Mouse (Mus musculus) liver, embryonic 13.5 days (tissue): ENCODE results near the gene Rab9. TPM values are rescaled to one million over a fixed set of nuclear protein-coding genes. Genes with fewer than 3 reads are reported as not detected.

Experiments
- ATAC-seq: fragments of 200-750 bp; cut with Nextera tagmentation; 2 replicates; pipeline ENCODE4 v1.8.0; 2017; ENCODE audit warnings: low read depth, mild to moderate bottlenecking, moderate number of reproducible peaks, moderate library complexity
- DNase-seq: peaks from one replicate; pipeline ENCODE4 v3.0.0; 2022
- H3K27ac ChIP-seq: fragments of 300-500 bp; sonication (generic); 2 replicates; pipeline ENCODE4 v1.5.1; 2015; ENCODE audit warnings: moderate library complexity, mild to moderate bottlenecking, inconsistent platforms
- H3K27me3 ChIP-seq: fragments of 300-500 bp; sonication (generic); 2 replicates; pipeline ENCODE4 v1.6.1; 2015; ENCODE audit warnings: mild to moderate bottlenecking, inconsistent platforms
- H3K36me3 ChIP-seq: fragments of 300-500 bp; sonication (generic); 2 replicates; pipeline ENCODE4 v1.6.1; 2015; ENCODE audit warnings: mild to moderate bottlenecking, inconsistent platforms
- H3K4me1 ChIP-seq: fragments of 300-500 bp; sonication (generic); replicated peaks from 2 replicates; pipeline ENCODE4 v1.6.1; 2015; ENCODE audit warnings: inconsistent platforms
- H3K4me2 ChIP-seq: fragments of 300-500 bp; sonication (generic); 2 replicates; pipeline ENCODE4 v1.6.1; 2015; ENCODE audit warnings: inconsistent platforms, mild to moderate bottlenecking, moderate library complexity
- H3K4me3 ChIP-seq: fragments of 300-500 bp; sonication (generic); replicated peaks from 2 replicates; pipeline ENCODE4 v1.5.1; 2015; ENCODE audit warnings: mild to moderate bottlenecking, inconsistent platforms
- H3K9ac ChIP-seq: fragments of 300-500 bp; sonication (generic); 2 replicates; pipeline ENCODE4 v1.6.1; 2015; ENCODE audit warnings: mild to moderate bottlenecking, inconsistent platforms
- H3K9me3 ChIP-seq: fragments of 300-500 bp; sonication (generic); replicated peaks from 2 replicates; pipeline ENCODE4 v1.6.1; 2016; ENCODE audit warnings: inconsistent platforms
- WGBS: fragments of 180-500 bp; shearing (Covaris S2); methylation state at CpG from one replicate; pipeline ENCODE4 v1.1.7; 2015; ENCODE audit not compliant: insufficient replicate concordance; 5-methylcytosine and 5-hydroxymethylcytosine counted together
- polyA plus RNA-seq: library from polyadenylated mRNA; unstranded; fragments of >200 nt; fragmentation: Nextera tagmentation; extraction: Ambion mirVana; gene quantifications from 2 replicates; pipeline ENCODE4 v1.2.1, GENCODE M21; 2015

Rab9 gene
- polyA plus RNA-seq, 1 experiment from 2014 or later, result 24.4 TPM

DNA sequence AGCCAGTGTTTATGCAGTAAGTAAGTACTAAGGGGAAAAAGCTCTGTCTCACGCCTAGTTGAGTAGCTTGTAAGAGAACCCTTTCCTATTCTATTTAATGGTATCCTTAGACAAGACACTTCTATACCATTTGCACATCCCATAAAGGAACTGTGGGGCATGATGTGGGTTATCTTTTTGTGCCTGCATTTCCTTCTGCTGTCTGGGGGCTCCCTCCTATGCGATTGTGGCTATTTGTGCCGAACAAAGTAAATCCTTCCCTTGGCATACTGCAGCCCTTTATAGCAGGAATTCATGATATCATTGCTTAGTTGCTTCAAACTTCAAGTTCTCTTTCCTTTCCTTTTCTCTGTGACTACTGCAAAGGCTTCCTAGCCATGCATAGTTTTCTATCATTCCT is 35.1 kb downstream of the Rab9 start:
- WGBS, result 29% methylated on average over 3 of the region's 3 CpGs
- H3K9me3 ChIP-seq, result no peaks in the 10 kb centered on the region
- no peak overlapping the region for H3K4me3 ChIP-seq
- peaks cover 16% of the 10 kb centered on the region; the same call in 1 of the 2 replicates for H3K4me1 ChIP-seq
- no peak overlapping the region for H3K9ac ChIP-seq
- H3K36me3 ChIP-seq, result no peaks in the 10 kb centered on the region
- peaks cover 6% of the 10 kb centered on the region; the same call in 1 of the 2 replicates for H3K27me3 ChIP-seq
- no peak overlapping the region for H3K27ac ChIP-seq
- DNase-seq, result no peak
- H3K4me2 ChIP-seq, result no peak overlapping the region
- no peak for ATAC-seq

DNA sequence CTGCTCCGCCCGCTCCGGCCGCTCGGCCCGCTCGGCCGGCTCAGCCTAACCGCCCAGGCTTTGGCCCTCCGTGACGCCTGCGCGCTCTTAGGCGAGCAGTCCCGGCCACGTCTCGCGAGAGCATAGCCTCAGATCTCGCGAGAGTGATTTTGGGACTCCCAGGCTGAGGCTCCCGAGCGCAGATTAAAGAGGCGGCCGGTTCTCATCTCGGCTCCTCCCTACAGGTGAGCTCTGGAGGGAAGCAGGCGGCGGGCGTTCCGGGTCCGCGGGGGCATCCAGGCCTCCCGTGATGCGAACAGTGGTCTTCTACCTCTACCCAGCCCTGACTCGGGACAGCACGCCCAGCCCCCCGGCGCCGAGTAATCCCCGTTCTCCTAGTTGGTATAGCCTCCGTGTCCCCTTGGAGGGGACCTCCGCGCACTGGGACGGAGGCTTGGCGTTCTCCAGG is 39.0 kb downstream of the Rab9 start, which contains the start of gene Ofd1:
Gene Ofd1 (minus strand): TSS at position 89 of the 448 bp plus-strand sequence.
- peak within 1 kb of the TSS; percentile 75 for H3K4me2 ChIP-seq
- H3K4me1 ChIP-seq, result peaks cover 18% of the 10 kb centered on the region; the same call in 1 of the 2 replicates
- H3K4me3 ChIP-seq, result peak within 1 kb of the TSS; percentile 70
- H3K27ac ChIP-seq, result peak within 1 kb of the TSS; percentile 71
- 11% methylated on average over 44 of the region's 44 CpGs for WGBS
- ATAC-seq (peak; percentile 98), DNase-seq (peak; percentile 85)
- H3K36me3 ChIP-seq, result no peaks in the 10 kb centered on the region
- no peaks in the 10 kb centered on the region for H3K9me3 ChIP-seq
- H3K27me3 ChIP-seq, result peaks cover 6% of the 10 kb centered on the region; the same call in 1 of the 2 replicates
- peak within 1 kb of the TSS; percentile 80 for H3K9ac ChIP-seq

DNA sequence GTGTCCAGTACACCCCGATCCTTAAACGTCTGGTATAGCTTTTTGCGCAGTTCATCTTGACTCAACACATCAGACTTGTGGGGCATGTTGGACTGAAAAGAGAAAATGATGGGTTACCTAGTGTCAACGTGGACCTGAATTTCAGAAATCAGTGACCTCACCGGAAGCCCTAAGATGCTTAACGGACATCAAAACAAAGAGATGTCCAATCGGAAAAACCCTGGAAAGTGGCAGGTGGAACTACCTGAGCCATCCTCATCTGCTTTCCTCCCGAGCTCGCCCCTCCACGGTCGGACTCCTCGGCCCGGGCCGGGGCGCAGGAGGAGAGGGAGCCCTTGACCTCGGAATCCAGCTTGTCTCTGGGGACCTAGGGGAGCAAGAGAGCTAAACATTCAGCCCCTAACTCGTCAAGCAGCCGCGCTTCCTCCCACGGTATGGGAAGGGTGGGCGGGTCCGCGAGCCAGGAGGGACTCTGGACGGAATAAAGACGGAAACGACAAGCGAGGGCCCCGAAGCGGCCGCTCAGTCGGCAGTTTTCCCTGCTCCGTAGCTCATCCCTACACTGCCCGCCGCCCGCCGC is 39.5 kb downstream of the Rab9 start, which contains the start of gene Trappc2:
Gene Trappc2 (plus strand): TSS at position 539 of the 580 bp plus-strand sequence.
- Histone ChIP-seq H3K9me3 (no peaks in the 10 kb centered on the region), H3K9ac (peak within 1 kb of the TSS; percentile 80), H3K27me3 (peaks cover 6% of the 10 kb centered on the region; the same call in 1 of the 2 replicates), H3K36me3 (no peaks in the 10 kb centered on the region), H3K27ac (peak within 1 kb of the TSS; percentile 71), H3K4me1 (peaks cover 13% of the 10 kb centered on the region; the same call in 1 of the 2 replicates), H3K4me2 (peak within 1 kb of the TSS; percentile 75), H3K4me3 (peak within 1 kb of the TSS; percentile 70)
- DNase-seq (no peak), ATAC-seq (no peak; the same call in 1 of the 2 replicates)
- WGBS, result 9% methylated on average over 35 of the region's 36 CpGs

DNA sequence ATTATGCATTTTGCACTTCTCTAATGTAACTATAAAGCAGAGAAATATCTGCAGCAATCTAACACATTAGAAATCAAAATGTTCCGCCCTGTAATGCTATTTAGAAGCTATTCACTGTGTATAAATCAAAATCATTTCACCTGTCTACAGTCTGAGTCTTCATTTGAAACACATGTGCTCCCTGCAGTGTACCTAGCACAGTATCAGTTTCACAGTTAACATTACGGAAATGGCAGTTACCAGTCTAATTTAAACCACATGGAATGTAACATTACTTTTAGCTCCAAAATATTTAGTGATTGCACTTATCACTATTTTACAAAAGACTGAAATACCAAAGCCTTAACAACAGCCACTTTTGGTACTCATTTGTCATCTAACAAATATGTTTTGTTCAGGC is 44.9 kb downstream of the Rab9 start:
- Histone ChIP-seq H3K4me1 (peaks cover 5% of the 10 kb centered on the region; the same call in 1 of the 2 replicates), H3K4me3 (no peak overlapping the region), H3K9me3 (no peaks in the 10 kb centered on the region), H3K27me3 (no peaks in the 10 kb centered on the region), H3K4me2 (no peak overlapping the region), H3K9ac (no peak overlapping the region), H3K36me3 (no peaks in the 10 kb centered on the region), H3K27ac (no peak overlapping the region)
- ATAC-seq, result no peak
- 71% methylated on average over 2 of the region's 2 CpGs for WGBS
- DNase-seq, result no peak

DNA sequence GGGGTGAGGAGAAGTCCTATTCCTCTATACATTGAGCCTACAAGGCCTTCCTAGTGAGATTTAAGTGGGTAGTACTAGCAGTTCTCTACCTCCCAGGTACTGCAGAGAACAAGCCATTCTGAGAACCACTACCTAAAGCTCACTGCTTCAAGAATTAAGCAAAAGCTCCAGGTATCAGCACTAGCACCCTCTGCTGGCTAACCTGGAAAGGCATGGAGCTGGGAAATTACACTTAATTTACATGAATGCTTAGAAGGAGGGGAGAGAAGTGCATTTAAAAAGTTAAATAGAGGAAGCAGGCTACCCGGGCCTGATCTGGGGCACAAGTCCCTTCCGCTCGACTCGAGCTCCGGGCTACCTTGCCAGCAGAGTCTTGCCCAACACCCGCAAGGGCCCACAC is 63.5 kb downstream of the Rab9 start:
- Histone ChIP-seq H3K9ac (no peak overlapping the region), H3K4me1 (no peaks in the 10 kb centered on the region), H3K27me3 (no peaks in the 10 kb centered on the region), H3K36me3 (no peaks in the 10 kb centered on the region), H3K9me3 (no peaks in the 10 kb centered on the region), H3K27ac (no peak overlapping the region), H3K4me2 (no peak overlapping the region), H3K4me3 (no peak overlapping the region)
- ATAC-seq (no peak), DNase-seq (no peak)
- WGBS, result 60% methylated on average over 6 of the region's 6 CpGs

DNA sequence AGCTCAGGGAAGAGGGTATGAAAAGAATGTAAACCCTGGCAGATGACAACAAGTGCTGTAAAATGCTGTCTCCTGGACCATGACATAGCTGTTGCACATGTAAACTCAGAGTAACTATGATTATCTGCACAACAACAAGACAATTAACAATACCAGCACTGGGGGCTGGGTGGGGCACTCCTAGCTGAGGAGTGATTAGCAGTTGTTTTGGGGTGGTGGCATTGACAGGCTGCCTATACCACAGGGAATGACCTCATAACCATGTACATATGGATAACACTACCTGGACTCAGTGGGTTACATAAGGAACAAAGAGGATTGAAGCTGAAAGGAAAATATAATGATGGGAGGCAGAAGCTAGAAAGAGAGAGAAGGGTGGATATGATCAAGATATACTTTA is 71.8 kb downstream of the Rab9 start:
- Histone ChIP-seq H3K4me3 (no peak overlapping the region), H3K9me3 (no peaks in the 10 kb centered on the region), H3K36me3 (peaks cover 9% of the 10 kb centered on the region; the same call in 1 of the 2 replicates), H3K4me1 (no peaks in the 10 kb centered on the region), H3K27ac (no peak overlapping the region), H3K9ac (no peak overlapping the region), H3K4me2 (no peak overlapping the region), H3K27me3 (no peaks in the 10 kb centered on the region)
- DNase-seq, result peak; percentile 11
- peak; percentile 70 for ATAC-seq

Other genes with a start within 250 kb of the Rab9 start
- gene Gpm6b, start 241.0 kb downstream of the Rab9 start, polyA plus RNA-seq, result 2.4 and 2.7 TPM in 2 replicates
- gene Trappc2, start 39.3 kb downstream of the Rab9 start, polyA plus RNA-seq, result 14.3 and 16.9 TPM in 2 replicates
- 2.6 and 3.7 TPM in 2 replicates for gene Ofd1, start 39.2 kb downstream of the Rab9 start, polyA plus RNA-seq
- 3.3 and 4.0 TPM in 2 replicates for gene Tceanc, start 38.7 kb upstream of the Rab9 start, polyA plus RNA-seq
- gene Egfl6, start 105.9 kb upstream of the Rab9 start, polyA plus RNA-seq, result 0.98 and 1.1 TPM in 2 replicates